Mouse (Mus musculus) cerebellum, adult 2 months (tissue): ENCODE measurements at regions not wholly inside any gene's neighbourhood (a gene's known extent, or its start where the extent isn't known, plus 50 kb on each side); places are given as distances from the start of the nearest gene placed in this dataset.

ENCODE experiments used
- CTCF ChIP-seq: fragments of 200-500 bp; IDR thresholded peaks from 2 replicates; pipeline ENCODE4 v1.5.1; 2011; ENCODE audit warnings: low read depth, mild to moderate bottlenecking, control low read depth, low read length, moderate library complexity, borderline replicate concordance; ENCODE audit not compliant: insufficient read depth
- POLR2A ChIP-seq: fragments of 200-500 bp; IDR thresholded peaks from 2 replicates; pipeline ENCODE4 v1.6.1; 2011; ENCODE audit warnings: low read length, control low read depth, borderline replicate concordance; ENCODE audit not compliant: insufficient read depth

DNA sequence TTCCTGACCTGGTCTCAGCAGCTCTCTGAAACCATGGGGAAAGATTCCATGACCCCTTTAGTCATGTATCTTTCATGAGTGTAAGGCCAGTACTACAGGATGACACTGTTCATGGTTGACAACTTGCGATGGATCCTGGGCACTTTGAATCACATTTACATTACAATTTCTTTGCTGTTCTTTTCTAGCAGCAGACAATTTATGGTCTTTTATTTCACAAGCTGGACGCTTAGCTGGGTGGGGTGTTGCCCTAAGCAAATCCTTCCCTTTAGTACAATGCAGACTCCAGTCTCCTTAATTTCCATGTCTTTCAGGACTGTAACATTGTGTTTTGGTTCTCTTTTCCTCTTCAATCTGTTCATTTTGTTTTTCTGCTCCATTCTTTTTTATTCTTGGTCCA is 89.0 kb upstream of the Slc7a14 start:
- TF ChIP-seq CTCF = no peak
- TF ChIP-seq POLR2A = no peak
